ENCODE assay signal across 8 mouse cellular contexts in the genomic region with DNA sequence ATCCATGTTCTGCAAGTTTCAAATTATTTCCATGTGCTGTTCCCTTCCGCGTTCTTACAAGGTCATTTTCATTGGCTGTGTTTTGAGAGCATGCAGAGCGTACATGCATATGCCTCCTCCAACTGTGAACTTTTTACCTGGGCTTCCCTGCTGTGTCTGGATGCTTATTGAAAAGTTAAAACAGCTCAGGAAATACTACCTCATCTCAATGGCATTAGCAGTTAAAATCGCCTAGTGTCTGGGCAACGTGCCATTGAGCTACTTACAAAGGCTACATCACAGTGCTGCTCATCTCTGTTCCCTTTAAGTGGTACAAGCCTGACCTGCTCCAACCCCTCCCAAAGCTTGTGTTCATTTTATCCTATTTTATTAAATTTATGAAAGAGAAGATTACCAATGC.
DNase-seq lines count a peak whose midpoint lies in the region; ATAC-seq and TF ChIP-seq lines count a peak whose summit lies in the region.

No protein-coding gene starts in this region.

- no peaks in the 10 kb centered on the region for H3K36me3 ChIP-seq in kidney, adult 2 months (ENCODE audit: control insufficient read depth, insufficient read depth, low read length)
- no peaks in the 10 kb centered on the region for H3K36me3 ChIP-seq in kidney, embryonic 14.5 days (ENCODE audit: control insufficient read depth, insufficient read depth, low read length)
- peaks cover 4% of the 10 kb centered on the region; the same call in 1 of the 2 replicates for H3K36me3 ChIP-seq in heart, embryonic 12.5 days
- H3K36me3 ChIP-seq in lung, postnatal 0 days (ENCODE audit: insufficient read depth, low read length) = no peaks in the 10 kb centered on the region

- H3K27ac ChIP-seq in kidney, adult 2 months (ENCODE audit: insufficient read depth, low read depth, low read length) = no peak overlapping the region
- H3K27ac ChIP-seq in kidney, embryonic 14.5 days (ENCODE audit: low read depth, low read length) = no peak overlapping the region
- no peak overlapping the region for H3K27ac ChIP-seq in cerebellum, adult 2 months (ENCODE audit: insufficient read depth, low read length)
- H3K27ac ChIP-seq in heart, embryonic 12.5 days (ENCODE audit: poor library complexity, severe bottlenecking) = peak overlapping the region; percentile 53; the same call in 1 of the 2 replicates
- no peak overlapping the region for H3K27ac ChIP-seq in lung, postnatal 0 days (ENCODE audit: low read length)

- no peak overlapping the region for H3K4me2 ChIP-seq in kidney, embryonic 14.5 days (replicated peaks; ENCODE audit: low read depth, low read length)
- H3K4me2 ChIP-seq in heart, embryonic 12.5 days = peak overlapping the region; percentile 6; the same call in 1 of the 2 replicates
- H3K4me2 ChIP-seq in lung, postnatal 0 days (replicated peaks; ENCODE audit: low read depth, low read length) = no peak overlapping the region

- TF ChIP-seq EP300 in lung, postnatal 0 days (IDR thresholded peaks at IDR 0.05) = no peak

- no peaks in the 10 kb centered on the region for H3K27me3 ChIP-seq in kidney, adult 2 months (replicated peaks; ENCODE audit: control insufficient read depth, insufficient read depth, low read length)
- no peaks in the 10 kb centered on the region for H3K27me3 ChIP-seq in kidney, embryonic 14.5 days (ENCODE audit: control insufficient read depth, insufficient read depth, low read length)
- no peaks in the 10 kb centered on the region for H3K27me3 ChIP-seq in cerebellum, adult 2 months (ENCODE audit: control insufficient read depth, insufficient read depth, low read length)
- no peaks in the 10 kb centered on the region for H3K27me3 ChIP-seq in heart, embryonic 12.5 days (replicated peaks)
- H3K27me3 ChIP-seq in lung, postnatal 0 days (replicated peaks; ENCODE audit: insufficient read depth, low read length) = no peaks in the 10 kb centered on the region

- H3K9ac ChIP-seq in kidney, embryonic 14.5 days (ENCODE audit: low read depth, low read length) = no peak overlapping the region
- H3K9ac ChIP-seq in heart, embryonic 12.5 days = no peak overlapping the region
- no peak overlapping the region for H3K9ac ChIP-seq in lung, postnatal 0 days (replicated peaks; ENCODE audit: low read depth)

- H3K9me3 ChIP-seq in kidney, embryonic 14.5 days (ENCODE audit: control insufficient read depth, low read length) = no peaks in the 10 kb centered on the region
- no peaks in the 10 kb centered on the region for H3K9me3 ChIP-seq in heart, embryonic 12.5 days (replicated peaks)
- H3K9me3 ChIP-seq in lung, postnatal 0 days (ENCODE audit: low read length) = no peaks in the 10 kb centered on the region

- TF ChIP-seq CTCF in kidney, adult 2 months (conservative IDR thresholded peaks at IDR 0.05; ENCODE audit: insufficient read depth, insufficient read length, low read depth, low read length) = no peak
- TF ChIP-seq CTCF in cerebellum, adult 2 months (IDR thresholded peaks at IDR 0.05; ENCODE audit: borderline replicate concordance, insufficient read depth, low read depth, low read length) = no peak
- no peak for TF ChIP-seq CTCF in lung, postnatal 0 days (IDR thresholded peaks at IDR 0.05)

- no peak for TF ChIP-seq POLR2A in kidney, adult 2 months (IDR thresholded peaks at IDR 0.05; ENCODE audit: low read depth, low read length)
- no peak for TF ChIP-seq POLR2A in cerebellum, adult 2 months (IDR thresholded peaks at IDR 0.05; ENCODE audit: borderline replicate concordance, insufficient read depth, low read length)

- DNase-seq in kidney, adult 2 months = peak; percentile 58
- peak; percentile 50 to 62 for DNase-seq in cerebellum, adult 2 months
- DNase-seq in lung, postnatal 0 days (ENCODE audit: low spot score) = peak; percentile 44
- DNase-seq in urinary bladder, postnatal 36 days (ENCODE audit: low spot score in 2 of 2) = no peak
- no peak for DNase-seq in adipocyte (ENCODE audit: low spot score)

- no peaks in the 10 kb centered on the region for H3K4me1 ChIP-seq in kidney, adult 2 months (ENCODE audit: control insufficient read depth, insufficient read depth, low read length)
- H3K4me1 ChIP-seq in kidney, embryonic 14.5 days (ENCODE audit: control insufficient read depth, insufficient read depth, low read length) = no peaks in the 10 kb centered on the region
- H3K4me1 ChIP-seq in cerebellum, adult 2 months (ENCODE audit: control insufficient read depth, insufficient read depth, low read length) = peaks cover 23% of the 10 kb centered on the region
- H3K4me1 ChIP-seq in heart, embryonic 12.5 days (replicated peaks) = peaks cover 25% of the 10 kb centered on the region
- peaks cover 5% of the 10 kb centered on the region; the same call in 1 of the 2 replicates for H3K4me1 ChIP-seq in lung, postnatal 0 days (ENCODE audit: insufficient read depth, low read depth, low read length)

- 42% methylated on average over 5 of the region's 5 CpGs for WGBS in kidney, adult 2 months
- WGBS in kidney, embryonic 14.5 days = 68% methylated on average over 5 of the region's 5 CpGs
- 18% methylated on average over 5 of the region's 5 CpGs for WGBS in cerebellum, adult 2 months
- 46% methylated on average over 5 of the region's 5 CpGs for WGBS in heart, embryonic 12.5 days
- 34% methylated on average over 5 of the region's 5 CpGs for WGBS in lung, postnatal 0 days

- no peak overlapping the region for H3K4me3 ChIP-seq in kidney, adult 2 months (ENCODE audit: insufficient read depth, low read depth, low read length)
- no peak overlapping the region for H3K4me3 ChIP-seq in kidney, embryonic 14.5 days (ENCODE audit: low read length)
- no peak overlapping the region for H3K4me3 ChIP-seq in cerebellum, adult 2 months (replicated peaks; ENCODE audit: insufficient read depth, low read depth, low read length)
- no peak overlapping the region for H3K4me3 ChIP-seq in heart, embryonic 12.5 days
- H3K4me3 ChIP-seq in lung, postnatal 0 days (ENCODE audit: low read depth, low read length) = no peak overlapping the region

- ATAC-seq in kidney, embryonic 14.5 days (ENCODE audit: low FRiP score, low TSS enrichment) = no peak
- 0 out of 2 replicates have a peak, but pooled peaks have one; percentile 69 for ATAC-seq in heart, embryonic 12.5 days (ENCODE audit: insufficient number of reproducible peaks, low FRiP score)
- ATAC-seq in lung, postnatal 0 days = no peak
- no peak for ATAC-seq in megakaryocyte-erythroid progenitor cell, adult 5-6 weeks (replicated peaks; ENCODE audit: low FRiP score, low TSS enrichment, poor library complexity, severe bottlenecking)

Comparison
In these comparisons a context has a peak if more than half of its experiments do, and no peak if none do; other contexts are left out.
1. DNase-seq: peak in kidney, adult 2 months (single experiment), cerebellum, adult 2 months (2 of 2) and lung, postnatal 0 days (single experiment); none in urinary bladder, postnatal 36 days (0 of 2) and adipocyte (single experiment).